Mouse (Mus musculus) testis, adult 2 months (tissue): Measurements from ENCODE around the gene Gm13889.

Experiments used
- CTCF ChIP-seq: fragments of 200-500 bp; IDR thresholded peaks from 2 replicates; pipeline ENCODE4 v1.5.1; 2012; ENCODE audit warnings: low read depth, mild to moderate bottlenecking, inconsistent platforms, low read length, moderate library complexity; ENCODE audit not compliant: control insufficient read depth, insufficient read depth, insufficient replicate concordance
- POLR2A ChIP-seq: fragments of 200-500 bp; IDR thresholded peaks from 2 replicates; pipeline ENCODE4 v1.6.1; 2012; ENCODE audit warnings: low read depth, mild to moderate bottlenecking, inconsistent platforms, low read length, moderate library complexity; ENCODE audit not compliant: control insufficient read depth

GRCm38 (mm10) chr2:94002331-94002730 lies 45.3 kb upstream of the Gm13889 start:
- TF ChIP-seq CTCF = peak; percentile 68; the same call in 1 of the 2 replicates
- TF ChIP-seq POLR2A = no peak
